Mouse (Mus musculus): Measurements from ENCODE around the gene Traf5.

GRCm38 (mm10) chr1:192137926-192138910, 45.9 kb upstream of the Traf5 start, which contains the start of gene Rcor3:
- TF ChIP-seq POU5F1 (IDR thresholded peaks at IDR 0.05; ENCODE audit: borderline replicate concordance, low read length) (no peak), CTCF (conservative IDR thresholded peaks at IDR 0.05; ENCODE audit: low read length) (no peak)
